Mouse (Mus musculus) thymus, adult 2 months (tissue): ENCODE results near the gene Ephb3.

Experiments used
- CTCF ChIP-seq: fragments of 200-500 bp; IDR thresholded peaks from 2 replicates; pipeline ENCODE4 v1.5.1; 2012; ENCODE audit warnings: mild to moderate bottlenecking, control low read depth, low read length, moderate library complexity, borderline replicate concordance; ENCODE audit not compliant: control insufficient read depth, poor library complexity, insufficient read depth; ENCODE audit errors: extremely low read depth
- POLR2A ChIP-seq: fragments of 200-500 bp; IDR thresholded peaks from 2 replicates; pipeline ENCODE4 v1.6.1; 2012; ENCODE audit warnings: mild to moderate bottlenecking, low read length, control low read depth, moderate library complexity; ENCODE audit not compliant: control insufficient read depth, poor library complexity, insufficient read depth; ENCODE audit errors: extremely low read depth

- TF ChIP-seq CTCF = no peak
- TF ChIP-seq POLR2A = no peak
Measured at GRCm38 (mm10) chr16:21194182-21194581, 10.4 kb upstream of the Ephb3 start.
